Mouse (Mus musculus) left cerebral cortex, adult 2 months (tissue): ENCODE results near the gene Chaf1b. TPM values are rescaled to one million over a fixed set of nuclear protein-coding genes. Genes with fewer than 3 reads are reported as not detected.

ENCODE experiments used
- DNase-seq, 2 experiments: peaks; one replicate each; pipeline ENCODE4 v3.0.0; 2021 to 2022; ENCODE audit warnings: low spot score in 2 of 2, mixed read lengths in 1 of 2; ENCODE audit errors: extremely low spot score in 1 of 2
- H3K27ac ChIP-seq: fragments of 200-600 bp; 2 replicates; pipeline ENCODE4 v1.8.1; 2022
- H3K4me3 ChIP-seq: fragments of 200-600 bp; 2 replicates; pipeline ENCODE4 v1.8.1; 2022
- CTCF ChIP-seq: fragments of 200-600 bp; IDR thresholded peaks from 2 replicates; pipeline ENCODE4 v1.8.1; 2022; ENCODE audit warnings: antibody characterized with exemption, mild to moderate bottlenecking, moderate library complexity
- intact Hi-C: fragments of 180-260 bp; cut with DNase I; formaldehyde crosslinking; loops from one replicate; pipeline ENCODE4 v1.15.1; 2025
- total RNA-seq, 2 experiments: library from RNA; stranded (reverse); gene quantifications; 2 replicates each; pipeline ENCODE4 v1.2.3; 2021

Gene Chaf1b
- total RNA-seq, 2 experiments from 2014 or later: 0.79 to 1.0 TPM

- intact Hi-C loops: loop anchor here (1.0 to 5.0 kb wide), 2 partner anchors 79 to 320 kb away; no protein-coding TSS in a partner anchor
Measured at GRCm38 (mm10) chr16:93938400-93938846, 54.7 kb downstream of the Chaf1b start.

DNA sequence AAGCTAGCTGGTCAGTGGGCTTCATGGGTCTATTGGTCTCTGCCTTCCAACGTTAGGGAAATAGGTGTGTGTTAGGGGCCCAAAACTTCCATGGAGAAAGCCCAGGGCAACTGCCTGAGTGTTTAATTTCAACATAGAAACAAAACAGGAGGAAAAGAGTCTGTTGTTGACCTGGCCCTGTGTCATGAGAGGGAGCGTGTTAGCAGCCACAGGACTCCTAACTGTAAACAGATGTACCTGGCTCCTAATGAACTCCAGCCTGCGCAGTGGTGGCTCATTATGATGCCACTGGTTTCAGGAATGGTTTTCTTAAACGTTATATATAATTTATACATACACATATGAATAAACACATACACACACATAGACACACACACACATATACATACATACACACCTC lies 56.3 kb downstream of the Chaf1b start:
- intact Hi-C loops: loop anchor here (5.0 kb wide), 1 partner anchor 77 kb away; no protein-coding TSS in a partner anchor
- no peak for DNase-seq
- no peak for TF ChIP-seq CTCF
- Histone ChIP-seq H3K27ac (no peak overlapping the region), H3K4me3 (no peak overlapping the region)

More at GRCm38 (mm10) chr16:93938400-93938846, 54.7 kb downstream of the Chaf1b start:
- Histone ChIP-seq H3K4me3 (peak overlapping the region; percentile 34; the same call in 1 of the 2 replicates), H3K27ac (no peak overlapping the region)
- DNase-seq: peak; percentile 58 to 74
- peak; percentile 88 for TF ChIP-seq CTCF

DNA sequence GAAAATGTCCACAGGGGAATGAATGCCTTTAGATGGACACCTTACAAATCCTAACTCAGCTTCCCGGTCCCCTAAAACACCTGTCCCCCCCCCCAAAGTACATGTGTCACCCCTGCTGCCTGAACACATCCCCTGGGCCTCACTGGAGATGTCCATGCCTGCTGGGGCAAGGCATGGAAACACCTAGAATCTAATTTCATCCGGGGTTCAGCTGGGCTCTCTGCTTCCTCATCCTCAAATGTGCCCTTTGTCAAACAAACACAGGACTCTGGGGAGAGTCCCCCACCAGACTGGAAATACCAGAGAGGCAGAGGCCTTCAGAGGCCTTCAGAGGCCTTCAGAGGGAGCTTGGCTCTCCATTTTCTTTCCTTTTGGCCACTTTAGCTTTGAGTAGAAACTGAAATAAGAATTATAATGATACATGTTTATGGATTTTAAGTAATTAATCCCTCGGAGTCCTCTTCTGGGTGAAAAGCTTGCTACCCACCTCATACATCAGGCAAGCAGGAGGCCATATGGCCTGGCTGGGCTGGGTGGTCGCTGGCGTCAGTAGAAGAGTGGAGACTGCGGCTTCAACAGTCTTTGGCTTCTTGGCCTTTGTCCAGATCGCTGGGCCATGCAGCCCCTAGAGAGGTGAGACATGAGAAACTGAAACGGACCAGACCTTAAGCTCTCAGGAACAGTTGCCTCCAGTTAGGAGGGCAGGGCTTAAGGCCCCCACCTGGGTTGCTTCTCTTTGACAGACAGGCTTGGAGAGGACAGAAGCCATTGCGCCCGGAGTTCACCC lies 58.3 kb downstream of the Chaf1b start:
- H3K4me3 ChIP-seq: no peak overlapping the region
- DNase-seq: no peak
- no peak overlapping the region for H3K27ac ChIP-seq
- intact Hi-C loops: no loop called here
- TF ChIP-seq CTCF: no peak

DNA sequence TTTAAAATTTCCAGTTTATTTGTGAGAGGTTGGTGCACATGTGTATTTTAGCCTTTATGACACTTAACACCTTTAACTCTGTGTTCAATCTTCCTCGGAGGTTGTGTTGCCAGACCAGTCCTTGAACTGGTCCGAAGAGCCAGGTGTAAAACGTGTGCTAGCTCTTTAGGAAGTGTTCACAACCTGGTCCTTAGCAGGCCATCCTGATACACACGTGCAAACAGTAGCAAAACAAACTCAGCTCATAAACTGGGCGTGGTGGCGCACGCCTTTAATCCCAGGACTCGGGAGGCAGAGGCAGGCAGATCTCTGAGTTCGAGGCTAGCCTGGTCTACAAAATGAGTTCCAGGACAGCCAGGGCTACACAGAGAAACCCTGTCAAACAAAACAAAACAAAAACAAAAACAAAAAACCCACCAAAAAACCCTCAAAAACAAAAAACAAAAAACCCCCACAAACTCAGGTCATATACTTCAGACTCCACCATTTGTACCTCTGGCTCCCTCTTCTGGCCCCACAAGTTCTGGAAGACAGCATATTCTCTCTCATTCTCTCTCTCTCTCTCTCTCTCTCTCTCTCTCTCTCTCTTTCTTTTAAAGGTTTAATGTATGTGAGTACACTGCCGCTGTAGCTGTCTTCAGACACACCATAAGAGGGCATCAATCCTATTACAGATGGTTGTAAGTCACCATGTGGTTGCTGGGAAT lies 59.2 kb downstream of the Chaf1b start:
- no peak for DNase-seq
- intact Hi-C loops: no loop called here
- H3K27ac ChIP-seq: no peak overlapping the region
- no peak overlapping the region for H3K4me3 ChIP-seq
- TF ChIP-seq CTCF: no peak; the same call in 1 of the 2 replicates

DNA sequence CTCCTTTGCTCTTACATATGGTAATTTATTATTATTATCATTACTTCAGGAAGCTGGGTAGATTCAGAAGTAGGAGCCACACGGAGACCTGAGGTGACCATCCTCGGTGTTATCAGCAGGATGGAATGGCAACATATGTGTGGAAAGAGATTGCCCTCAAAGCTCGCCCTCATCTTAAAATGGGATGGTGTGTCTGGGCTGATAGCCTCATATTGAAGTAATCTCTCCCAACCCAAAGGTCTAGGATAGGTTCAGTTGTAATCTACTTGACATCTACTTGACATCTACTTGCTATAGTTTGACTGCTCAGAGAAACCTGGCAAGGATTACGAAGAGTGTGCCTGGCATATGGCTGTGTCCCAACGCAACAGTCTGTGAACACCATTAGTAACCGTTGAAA lies 60.6 kb downstream of the Chaf1b start:
- H3K4me3 ChIP-seq: no peak overlapping the region
- TF ChIP-seq CTCF: no peak

GRCm38 (mm10) chr16:93947396-93947795 lies 63.7 kb downstream of the Chaf1b start:
- H3K4me3 ChIP-seq: no peak overlapping the region
- TF ChIP-seq CTCF: no peak
- intact Hi-C loops: no loop called here
- no peak for DNase-seq
- H3K27ac ChIP-seq: no peak overlapping the region

More for the DNA sequence above, 60.6 kb downstream of the Chaf1b start:
- no peak for DNase-seq
- no peak overlapping the region for H3K27ac ChIP-seq
- intact Hi-C loops: no loop called here

Other genes starting within 250 kb of the Chaf1b start
- 10 to 100 TPM; 16.1 to 16.9 TPM for gene Cbr3, start 200.7 kb upstream of the Chaf1b start, total RNA-seq
- 100 to 1,000 TPM in 1 of 2 experiments, 10 to 100 TPM in 1; 98.5 to 117 TPM for gene Dop1b, start 172.0 kb upstream of the Chaf1b start, total RNA-seq
- gene Morc3, start 51.8 kb upstream of the Chaf1b start, total RNA-seq: 10 to 100 TPM; 24.5 to 24.7 TPM
- gene Cldn14, start 124.9 kb downstream of the Chaf1b start, total RNA-seq: 1 to 10 TPM in 1 of 2 experiments, under 1 TPM in 1; 0.63 to 1.0 TPM
- gene Sim2, start 201.0 kb downstream of the Chaf1b start, total RNA-seq: under 1 TPM in 1 of 2 experiments, not detected in 1; 0.42 TPM